Mouse (Mus musculus) MEL (cell line): ENCODE results near the gene Hoxc4. TPM values are rescaled to one million over a fixed set of nuclear protein-coding genes. Genes with fewer than 3 reads are reported as not detected.
A peak's percentile ranks its signal among the peaks of the same experiment; 100 is the strongest.

ENCODE experiments used
- DNase-seq: peaks from one replicate; pipeline ENCODE4 v3.0.0; 2011; ENCODE audit warnings: low read depth, low spot score
- H3K27ac ChIP-seq: 2 replicates; pipeline ENCODE4 v1.5.1; 2012; ENCODE audit warnings: low read depth, mild to moderate bottlenecking, control low read depth, low read length, moderate library complexity; ENCODE audit not compliant: control insufficient read depth
- H3K27me3 ChIP-seq, 2 experiments: fragments of 150-350 bp in 1 of 2; sonication (generic) in 1 of 2; 2 replicates each; pipeline ENCODE4 v1.6.1; 2012; ENCODE audit warnings: low read length in 2 of 2, mild to moderate bottlenecking in 2 of 2, improper control_type of control experiment in 1 of 2, moderate library complexity in 1 of 2; ENCODE audit not compliant: insufficient read depth in 2 of 2, control insufficient read depth in 1 of 2
- H3K36me3 ChIP-seq, 2 experiments: 2 replicates each; pipeline ENCODE4 v1.6.1; 2012 to 2014; ENCODE audit warnings: low read length in 2 of 2, improper control_type of control experiment in 1 of 2, inconsistent platforms in 1 of 2, mild to moderate bottlenecking in 1 of 2; ENCODE audit not compliant: insufficient read depth in 2 of 2, control insufficient read depth in 1 of 2
- H3K4me1 ChIP-seq, 2 experiments: fragments of 150-350 bp in 1 of 2; sonication (generic) in 1 of 2; 2 replicates each; pipeline ENCODE4 v1.6.1; 2012; ENCODE audit warnings: low read length in 2 of 2, improper control_type of control experiment in 1 of 2, mild to moderate bottlenecking in 1 of 2; ENCODE audit not compliant: insufficient read depth in 2 of 2, control insufficient read depth in 1 of 2
- H3K4me3 ChIP-seq, 2 experiments: fragments of 150-350 bp in 1 of 2; sonication (generic) in 1 of 2; 2 replicates each; pipeline ENCODE4 v1.5.1; 2012; ENCODE audit warnings: low read depth in 2 of 2, low read length in 2 of 2, mild to moderate bottlenecking in 2 of 2, moderate library complexity in 2 of 2, control low read depth in 1 of 2, improper control_type of control experiment in 1 of 2; ENCODE audit not compliant: control insufficient read depth in 1 of 2, insufficient read depth in 1 of 2
- H3K79me2 ChIP-seq: 2 replicates; pipeline ENCODE4 v1.6.1; 2012; ENCODE audit warnings: mild to moderate bottlenecking, low read length, moderate library complexity; ENCODE audit not compliant: control insufficient read depth, poor library complexity, insufficient read depth
- H3K9ac ChIP-seq: 2 replicates; pipeline ENCODE4 v1.6.1; 2012; ENCODE audit warnings: low read depth, mild to moderate bottlenecking, control low read depth, low read length, moderate library complexity; ENCODE audit not compliant: control insufficient read depth, poor library complexity, severe bottlenecking
- H3K9me3 ChIP-seq: fragments of 150-350 bp; sonication (generic); replicated peaks from 2 replicates; pipeline ENCODE4 v1.6.1; 2012; ENCODE audit warnings: mild to moderate bottlenecking, low read length, improper control_type of control experiment, moderate library complexity; ENCODE audit not compliant: insufficient read depth
- CHD1 ChIP-seq: IDR thresholded peaks from 2 replicates; pipeline ENCODE4 v1.6.1; 2012; ENCODE audit warnings: low read depth, mild to moderate bottlenecking, inconsistent platforms, low read length, improper control_type of control experiment
- E2F4 ChIP-seq: IDR thresholded peaks from 2 replicates; pipeline ENCODE4 v1.6.1; 2011; ENCODE audit warnings: low read depth, low read length, improper control_type of control experiment, borderline replicate concordance
- ELF1 ChIP-seq: IDR thresholded peaks from 2 replicates; pipeline ENCODE4 v1.6.1; 2014; ENCODE audit warnings: low read depth, mild to moderate bottlenecking, inconsistent platforms, low read length, improper control_type of control experiment, moderate library complexity
- EP300 ChIP-seq, 2 experiments: IDR thresholded peaks; 2 replicates each; pipeline ENCODE4 v1.6.1; 2011; ENCODE audit warnings: improper control_type of control experiment in 2 of 2, low read length in 2 of 2, low read depth in 1 of 2, mild to moderate bottlenecking in 1 of 2
- ETS1 ChIP-seq: IDR thresholded peaks from 2 replicates; pipeline ENCODE4 v1.6.1; 2012; ENCODE audit warnings: low read depth, mild to moderate bottlenecking, inconsistent platforms, low read length, improper control_type of control experiment, moderate library complexity
- GATA1 ChIP-seq: IDR thresholded peaks from 2 replicates; pipeline ENCODE4 v1.6.1; 2011; ENCODE audit warnings: low read depth, low read length, improper control_type of control experiment
- HCFC1 ChIP-seq: IDR thresholded peaks from 2 replicates; pipeline ENCODE4 v1.6.1; 2012; ENCODE audit warnings: low read depth, mild to moderate bottlenecking, inconsistent platforms, low read length, improper control_type of control experiment, moderate library complexity
- MAFK ChIP-seq: IDR thresholded peaks from 2 replicates; pipeline ENCODE4 v1.6.1; 2011; ENCODE audit warnings: low read depth, mild to moderate bottlenecking, low read length, improper control_type of control experiment, borderline replicate concordance
- MAX ChIP-seq: IDR thresholded peaks from 2 replicates; pipeline ENCODE4 v1.6.1; 2011; ENCODE audit warnings: low read length, improper control_type of control experiment
- MYC ChIP-seq: IDR thresholded peaks from 2 replicates; pipeline ENCODE4 v1.6.1; 2011; ENCODE audit warnings: low read depth, mild to moderate bottlenecking, low read length, improper control_type of control experiment, moderate library complexity
- NELFE ChIP-seq: IDR thresholded peaks from 2 replicates; pipeline ENCODE4 v1.6.1; 2011; ENCODE audit warnings: low read depth, low read length, improper control_type of control experiment
- NRF1 ChIP-seq: IDR thresholded peaks from 2 replicates; pipeline ENCODE4 v1.6.1; 2014; ENCODE audit warnings: low read depth, mild to moderate bottlenecking, inconsistent platforms, low read length, improper control_type of control experiment, moderate library complexity; ENCODE audit not compliant: poor library complexity, insufficient read depth, severe bottlenecking
- RAD21 ChIP-seq: IDR thresholded peaks from 2 replicates; pipeline ENCODE4 v1.6.1; 2011; ENCODE audit warnings: mild to moderate bottlenecking, low read depth, low read length, improper control_type of control experiment
- RCOR1 ChIP-seq: IDR thresholded peaks from 2 replicates; pipeline ENCODE4 v1.6.1; 2012; ENCODE audit warnings: low read depth, mild to moderate bottlenecking, inconsistent platforms, low read length, improper control_type of control experiment
- SIN3A ChIP-seq: IDR thresholded peaks from 2 replicates; pipeline ENCODE4 v1.6.1; 2012; ENCODE audit warnings: low read length, improper control_type of control experiment, inconsistent platforms
- SMC3 ChIP-seq: IDR thresholded peaks from 2 replicates; pipeline ENCODE4 v1.6.1; 2011; ENCODE audit warnings: low read depth, low read length, improper control_type of control experiment
- TAL1 ChIP-seq: IDR thresholded peaks from 2 replicates; pipeline ENCODE4 v1.6.1; 2012; ENCODE audit warnings: mild to moderate bottlenecking, inconsistent platforms, low read length, moderate library complexity, mixed read lengths
- UBTF ChIP-seq: IDR thresholded peaks from 2 replicates; pipeline ENCODE4 v1.6.1; 2012; ENCODE audit warnings: low read depth, mild to moderate bottlenecking, inconsistent platforms, low read length, improper control_type of control experiment, moderate library complexity, borderline replicate concordance; ENCODE audit not compliant: insufficient read depth
- USF1 ChIP-seq: IDR thresholded peaks from 2 replicates; pipeline ENCODE4 v1.6.1; 2014; ENCODE audit warnings: low read depth, mild to moderate bottlenecking, inconsistent platforms, low read length, improper control_type of control experiment, moderate library complexity
- ZC3H11A ChIP-seq: IDR thresholded peaks from 2 replicates; pipeline ENCODE4 v1.6.1; 2012; ENCODE audit warnings: low read depth, mild to moderate bottlenecking, inconsistent platforms, low read length, improper control_type of control experiment
- ZMIZ1 ChIP-seq: IDR thresholded peaks from 2 replicates; pipeline ENCODE4 v1.6.1; 2012; ENCODE audit warnings: low read depth, mild to moderate bottlenecking, inconsistent platforms, low read length, improper control_type of control experiment, moderate library complexity
- ZNF384 ChIP-seq: IDR thresholded peaks from 2 replicates; pipeline ENCODE4 v1.6.1; 2012; ENCODE audit warnings: low read depth, mild to moderate bottlenecking, inconsistent platforms, low read length, improper control_type of control experiment
- polyA plus RNA-seq, 2 experiments: library from polyadenylated mRNA; stranded (reverse) in 1 of 2; unstranded in 1 of 2; fragments of >175 nt in 1 of 2; fragments of >200 nt in 1 of 2; gene quantifications; 2 replicates each; pipeline versions ENCODE4 v1.2.1 to v1.2.4; 2012; ENCODE audit warnings: low replicate concordance in 2 of 2, low read depth in 1 of 2; ENCODE audit not compliant: insufficient read length in 2 of 2, insufficient read depth in 1 of 2, missing spikeins in 1 of 2
- total RNA-seq: library from RNA; depleted of rRNA; stranded (reverse); fragments of 300-350 nt; gene quantifications from 2 replicates; pipeline ENCODE4 v1.2.3, GENCODE M21; 2012

Hoxc4 gene
- total and polyA plus RNA-seq, 3 experiments: 2.6 to 9.4 TPM; not detected in 1

GRCm38 (mm10) chr15:103002821-103003448 is 15.8 kb upstream of the Hoxc4 start (continued):
- TF ChIP-seq EP300 (IDR thresholded peaks at IDR 0.05; ENCODE audit: low read depth in 1 of 2, low read length in 2 of 2) (peak; percentile 34 to 60; a peak in 3 of 4 replicates), NRF1 (0 out of 2 replicates have a peak, but pooled peaks have one; percentile 10), MAFK (no peak), HCFC1 (0 out of 2 replicates have a peak, but pooled peaks have one; percentile 24), TAL1 (no peak), E2F4 (no peak), USF1 (no peak), RAD21 (no peak), SIN3A (peak; percentile 71), ELF1 (peak; percentile 40; the same call in 1 of the 2 replicates), MAX (peak; percentile 47), ZMIZ1 (no peak), CHD1 (no peak), ETS1 (peak; percentile 29; the same call in 1 of the 2 replicates), UBTF (no peak), NELFE (no peak; the same call in 1 of the 2 replicates)

GRCm38 (mm10) chr15:103005308-103005707 is 13.4 kb upstream of the Hoxc4 start:
- no peak for TF ChIP-seq ZNF384
- TF ChIP-seq MAFK: no peak
- TF ChIP-seq MAX: no peak
- TF ChIP-seq RCOR1: no peak
- no peak for TF ChIP-seq ZC3H11A
- no peak for TF ChIP-seq NRF1
- TF ChIP-seq GATA1: no peak
- no peak for TF ChIP-seq MYC
- no peak for TF ChIP-seq EP300 (IDR thresholded peaks at IDR 0.05; ENCODE audit: low read depth in 1 of 2, low read length in 2 of 2)
- no peak for TF ChIP-seq SMC3
- TF ChIP-seq, all 39 proteins: peak for 0
- Histone ChIP-seq H3K79me2 (peaks cover 23% of the 10 kb centered on the region), H3K27ac (no peak overlapping the region), H3K9me3 (no peaks in the 10 kb centered on the region), H3K4me3 (no peak overlapping the region), H3K4me1 (peaks cover 24 to 43% of the 10 kb centered on the region in 2 experiments), H3K9ac (no peak overlapping the region), H3K36me3 (peaks cover 0 to 36% of the 10 kb centered on the region in 2 experiments; a peak in 2 of 4 replicates), H3K27me3 (no peaks in the 10 kb centered on the region)
- no peak for DNase-seq
